Comparison of ENCODE assay signal across 9 mouse cellular contexts in the genomic region with DNA sequence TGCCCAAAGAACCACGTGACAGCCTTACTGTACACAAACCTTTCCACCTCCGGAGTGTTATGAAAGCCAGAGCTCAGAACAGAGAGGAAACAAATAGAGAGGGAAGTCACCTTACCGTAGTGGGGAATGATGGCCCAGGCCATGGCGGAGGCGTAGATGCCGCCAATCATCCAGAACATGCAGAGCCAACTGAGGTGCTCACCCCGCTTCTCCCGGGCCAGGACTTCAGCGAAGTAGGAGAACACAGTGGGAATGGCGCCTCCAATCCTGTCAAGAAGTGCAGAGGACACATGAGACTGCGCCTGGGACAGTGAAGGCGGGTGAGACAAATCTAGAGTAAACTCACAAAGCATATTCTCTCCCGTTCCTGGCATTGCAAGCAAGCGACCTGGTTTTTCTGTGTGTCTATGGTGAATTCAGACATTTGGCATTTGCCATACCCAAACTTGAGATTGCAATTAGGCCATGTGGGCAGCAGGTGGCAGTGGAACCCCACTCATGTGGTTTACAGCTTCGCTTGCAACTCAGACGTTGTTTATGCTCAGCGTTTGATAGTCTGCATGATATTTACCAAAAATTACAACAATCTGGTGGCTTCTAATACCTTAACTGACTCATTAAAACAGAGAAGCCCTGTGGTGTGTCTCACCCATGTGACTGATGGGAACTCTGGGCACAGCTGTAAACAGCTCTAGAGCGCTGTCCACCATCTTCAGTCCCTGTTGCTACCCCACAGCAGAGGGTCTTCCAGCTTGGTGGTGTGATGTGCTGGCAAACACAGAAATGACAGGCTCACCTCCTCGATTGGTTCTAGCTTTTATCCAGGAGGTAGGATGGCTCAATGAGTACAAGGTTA. TPM values are rescaled to one million over a fixed set of nuclear protein-coding genes. Genes with fewer than 3 reads are reported as not detected.
DNase-seq lines count a peak whose midpoint lies in the region; ATAC-seq lines count a peak whose summit lies in the region.
"Had no signal": no experiment of that assay in that cellular context is flagged by ENCODE, and none has a peak within 500 bp of the region (broad histone marks: within the 10 kb centered on the region; RNA-seq: fewer than 3 reads in every experiment).

No protein-coding gene starts in this region.

- no peak overlapping the region for H3K27ac ChIP-seq in forebrain, embryonic 10.5 days
- H3K27ac ChIP-seq in forebrain, embryonic 16.5 days (ENCODE audit: low read length), result no peak overlapping the region
- H3K27ac ChIP-seq: lung, embryonic 15.5 days had no signal

- no peaks in the 10 kb centered on the region for H3K36me3 ChIP-seq in forebrain, embryonic 10.5 days (replicated peaks)
- H3K36me3 ChIP-seq in forebrain, embryonic 16.5 days (ENCODE audit: control insufficient read depth, insufficient read depth), result no peaks in the 10 kb centered on the region
- H3K36me3 ChIP-seq: lung, embryonic 15.5 days had no signal

- no peaks in the 10 kb centered on the region for H3K4me1 ChIP-seq in forebrain, embryonic 10.5 days
- H3K4me1 ChIP-seq in forebrain, embryonic 16.5 days (replicated peaks; ENCODE audit: control insufficient read depth, insufficient read depth, low read length), result no peaks in the 10 kb centered on the region
- H3K4me1 ChIP-seq: lung, embryonic 15.5 days had no signal

- peak; percentile 61 for DNase-seq in forebrain, embryonic 10.5 days (ENCODE audit: extremely low spot score, low spot score)
- DNase-seq in c-Kit-positive CD71-positive TER-119-negative erythroid progenitor cells, embryonic 14.5 days (ENCODE audit: low read depth), result peak; percentile 15
- DNase-seq in forelimb bud, embryonic 11.5 days (ENCODE audit: low read depth, low spot score), result peak; percentile 55
- peak; percentile 13 for DNase-seq in kidney, postnatal 14 days
- DNase-seq in lung, adult 18-20 months, result peak; percentile 6 to 12
- peak; percentile 23 for DNase-seq in retina, postnatal 7 days (ENCODE audit: low read depth, low spot score)

- WGBS in forebrain, embryonic 10.5 days, result 63% methylated on average over 19 of the region's 19 CpGs
- WGBS in forebrain, embryonic 16.5 days, result 63% methylated on average over 19 of the region's 19 CpGs

- no peaks in the 10 kb centered on the region for H3K9me3 ChIP-seq in forebrain, embryonic 10.5 days
- no peaks in the 10 kb centered on the region for H3K9me3 ChIP-seq in forebrain, embryonic 16.5 days (ENCODE audit: control insufficient read depth, low read length)
- H3K9me3 ChIP-seq: lung, embryonic 15.5 days had no signal

- no peak overlapping the region for H3K4me3 ChIP-seq in forebrain, embryonic 10.5 days
- no peak overlapping the region for H3K4me3 ChIP-seq in forebrain, embryonic 16.5 days (replicated peaks; ENCODE audit: low read length)
- H3K4me3 ChIP-seq: lung, embryonic 15.5 days had no signal

- no peak for ATAC-seq in forebrain, embryonic 16.5 days
- peak; percentile 72 for ATAC-seq in CD4-positive, CD25-positive, alpha-beta regulatory T cell, adult 4 months

- no peak overlapping the region for H3K4me2 ChIP-seq in forebrain, embryonic 16.5 days (ENCODE audit: low read length)
- H3K4me2 ChIP-seq: lung, embryonic 15.5 days had no signal

- no peak overlapping the region for H3K9ac ChIP-seq in forebrain, embryonic 16.5 days (replicated peaks; ENCODE audit: low read depth, low read length)
- H3K9ac ChIP-seq: lung, embryonic 15.5 days had no signal

- H3K27me3 ChIP-seq in forebrain, embryonic 10.5 days (ENCODE audit: poor library complexity, severe bottlenecking), result no peaks in the 10 kb centered on the region
- H3K27me3 ChIP-seq in forebrain, embryonic 16.5 days (replicated peaks; ENCODE audit: control insufficient read depth, insufficient read depth, low read length), result no peaks in the 10 kb centered on the region
- H3K27me3 ChIP-seq: lung, embryonic 15.5 days had no signal

RNA-seq across cellular contexts. Expression of gene Gm20075, which starts 50.6 kb away (rescaled TPM):
- polyA plus RNA-seq in forebrain, embryonic 10.5 days (2016; fragmentation: Nextera tagmentation; extraction: Ambion mirVana), result 31.3 and 34.4 TPM in 2 replicates
- polyA plus RNA-seq in forebrain, embryonic 16.5 days (2015; fragmentation: Nextera tagmentation; extraction: Ambion mirVana), result 27.9 and 34.7 TPM in 2 replicates
- 10 to 100 TPM; 11.9 to 17.0 TPM for polyA plus RNA-seq in CD4-positive, CD25-positive, alpha-beta regulatory T cell, adult 4 months (2017; shearing (Covaris generic))

RNA-seq across cellular contexts. Expression of gene Gm17190, which starts 51.3 kb away (rescaled TPM):
- not detected in 2 replicates for polyA plus RNA-seq in forebrain, embryonic 10.5 days (2016; fragmentation: Nextera tagmentation; extraction: Ambion mirVana)
- 0.20 TPM in 1 of 2 replicates, not detected in the other for polyA plus RNA-seq in forebrain, embryonic 16.5 days (2015; fragmentation: Nextera tagmentation; extraction: Ambion mirVana)
- not detected for polyA plus RNA-seq in CD4-positive, CD25-positive, alpha-beta regulatory T cell, adult 4 months (2017; shearing (Covaris generic))
- polyA plus RNA-seq: lung, embryonic 15.5 days had no signal

Comparison
In these comparisons a context has a peak if more than half of its experiments do, and no peak if none do; other contexts are left out.
1. DNase-seq: peak in every context shown above with its lines; median percentile 61 in forebrain, embryonic 10.5 days; 55 in forelimb bud, embryonic 11.5 days; 23 in retina, postnatal 7 days; 15 in c-Kit-positive CD71-positive TER-119-negative erythroid progenitor cells, embryonic 14.5 days; 13 in kidney, postnatal 14 days; 9 in lung, adult 18-20 months.